Mouse (Mus musculus) hindbrain, embryonic 14.5 days (tissue): ENCODE results near the gene Uevld. TPM values are rescaled to one million over a fixed set of nuclear protein-coding genes. Genes with fewer than 3 reads are reported as not detected.
"Not testable (repeated sequence)": the region's sequence is repeated elsewhere in the genome, so short reads cannot be mapped to it uniquely, and the experiment has no call there.

Experiments
- ATAC-seq: fragments of 200-750 bp; cut with Nextera tagmentation; 2 replicates; pipeline ENCODE4 v1.8.0; 2017; ENCODE audit warnings: moderate number of reproducible peaks, mild to moderate bottlenecking, moderate TSS enrichment, moderate library complexity; ENCODE audit not compliant: low FRiP score
- DNase-seq: peaks from one replicate; pipeline ENCODE4 v3.0.0-alpha.2; 2015; ENCODE audit warnings: low spot score
- H3K27ac ChIP-seq: fragments of 300-500 bp; sonication (generic); 2 replicates; pipeline ENCODE4 v1.5.1; 2014; ENCODE audit warnings: mild to moderate bottlenecking, moderate library complexity
- H3K27me3 ChIP-seq: fragments of 300-500 bp; sonication (generic); 2 replicates; pipeline ENCODE4 v1.6.1; 2014; ENCODE audit warnings: mild to moderate bottlenecking, low read length, mixed read lengths; ENCODE audit not compliant: control insufficient read depth, insufficient read depth
- H3K36me3 ChIP-seq: fragments of 300-500 bp; sonication (generic); replicated peaks from 2 replicates; pipeline ENCODE4 v1.6.1; 2014; ENCODE audit not compliant: control insufficient read depth, insufficient read depth
- H3K4me1 ChIP-seq: fragments of 300-500 bp; sonication (generic); replicated peaks from 2 replicates; pipeline ENCODE4 v1.6.1; 2014; ENCODE audit warnings: antibody characterized with exemption, low read length, mixed read lengths; ENCODE audit not compliant: control insufficient read depth, insufficient read depth
- H3K4me2 ChIP-seq: fragments of 300-500 bp; sonication (generic); replicated peaks from 2 replicates; pipeline ENCODE4 v1.6.1; 2014; ENCODE audit warnings: mild to moderate bottlenecking, moderate library complexity
- H3K4me3 ChIP-seq: fragments of 300-500 bp; sonication (generic); replicated peaks from 2 replicates; pipeline ENCODE4 v1.5.1; 2014; ENCODE audit warnings: mild to moderate bottlenecking, low read length
- H3K9ac ChIP-seq: fragments of 300-500 bp; sonication (generic); 2 replicates; pipeline ENCODE4 v1.6.1; 2014
- H3K9me3 ChIP-seq: fragments of 300-500 bp; sonication (generic); 2 replicates; pipeline ENCODE4 v1.6.1; 2016; ENCODE audit warnings: low read length; ENCODE audit not compliant: control insufficient read depth
- WGBS: fragments of 180-500 bp; shearing (Covaris S2); extraction: QIAGEN DNeasy Blood & Tissue Kit; methylation state at CpG from one replicate; pipeline ENCODE4 v1.1.7; 2014; 5-methylcytosine and 5-hydroxymethylcytosine counted together
- polyA plus RNA-seq: library from polyadenylated mRNA; unstranded; fragments of >200 nt; fragmentation: Nextera tagmentation; extraction: Ambion mirVana; gene quantifications from 2 replicates; pipeline ENCODE4 v1.2.1, GENCODE M21; 2014

Uevld gene
- polyA plus RNA-seq, 1 experiment from 2014 or later, result 5.3 TPM

DNA sequence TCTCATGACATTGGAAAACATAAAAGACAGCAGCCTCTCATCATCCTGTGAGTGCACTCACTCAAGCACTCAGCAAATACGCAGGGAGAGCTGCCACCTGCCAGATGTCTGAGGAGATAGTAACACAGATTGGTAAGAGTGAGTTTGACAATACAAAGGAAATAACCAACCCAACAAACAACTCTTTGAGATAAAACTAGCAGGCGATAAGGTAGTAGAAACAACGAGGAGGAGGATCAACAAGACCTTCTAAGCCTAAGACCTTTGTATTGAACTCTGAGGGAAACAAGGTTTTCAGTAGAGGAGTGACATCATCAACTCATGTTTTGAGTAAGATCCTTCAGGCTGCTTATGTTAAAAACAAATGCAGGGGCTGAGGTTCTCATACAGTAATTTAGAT is 59.0 kb downstream of the Uevld start:
- 96% methylated on average over 3 of the region's 3 CpGs for WGBS
- H3K4me3 ChIP-seq, result no peak overlapping the region
- no peaks in the 10 kb centered on the region for H3K9me3 ChIP-seq
- ATAC-seq (no peak), DNase-seq (no peak)
- no peak overlapping the region for H3K9ac ChIP-seq
- peaks cover 97% of the 10 kb centered on the region for H3K36me3 ChIP-seq
- no peak overlapping the region for H3K4me2 ChIP-seq
- H3K4me1 ChIP-seq, result no peaks in the 10 kb centered on the region
- no peaks in the 10 kb centered on the region for H3K27me3 ChIP-seq
- H3K27ac ChIP-seq, result no peak overlapping the region

DNA sequence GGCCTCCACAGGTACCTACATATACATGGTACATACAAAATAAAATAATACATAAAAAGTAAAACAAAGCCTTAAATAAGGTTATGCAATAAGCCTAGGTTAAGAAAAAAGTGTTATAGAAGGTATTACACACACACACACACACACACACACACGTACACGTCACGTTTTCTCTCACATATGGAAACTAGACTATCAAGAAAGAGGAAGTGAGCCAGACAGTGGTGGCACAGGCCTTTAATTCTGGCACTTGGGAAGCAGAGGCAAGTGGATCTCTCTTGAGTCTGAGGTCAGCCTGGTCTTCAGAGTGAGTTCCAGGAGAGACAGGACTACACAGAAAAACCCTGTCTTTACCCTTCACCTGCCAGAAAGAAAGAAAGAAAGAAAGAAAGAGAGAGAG is 62.8 kb downstream of the Uevld start:
- no peak overlapping the region for H3K27ac ChIP-seq
- no peak for ATAC-seq
- WGBS, result 92% methylated on average over 3 of the region's 3 CpGs
- no peaks in the 10 kb centered on the region for H3K4me1 ChIP-seq
- DNase-seq, result no peak
- H3K9ac ChIP-seq, result no peak overlapping the region
- no peak overlapping the region for H3K4me3 ChIP-seq
- peaks cover 96% of the 10 kb centered on the region for H3K36me3 ChIP-seq
- no peaks in the 10 kb centered on the region for H3K9me3 ChIP-seq
- H3K27me3 ChIP-seq, result no peaks in the 10 kb centered on the region
- H3K4me2 ChIP-seq, result no peak overlapping the region

DNA sequence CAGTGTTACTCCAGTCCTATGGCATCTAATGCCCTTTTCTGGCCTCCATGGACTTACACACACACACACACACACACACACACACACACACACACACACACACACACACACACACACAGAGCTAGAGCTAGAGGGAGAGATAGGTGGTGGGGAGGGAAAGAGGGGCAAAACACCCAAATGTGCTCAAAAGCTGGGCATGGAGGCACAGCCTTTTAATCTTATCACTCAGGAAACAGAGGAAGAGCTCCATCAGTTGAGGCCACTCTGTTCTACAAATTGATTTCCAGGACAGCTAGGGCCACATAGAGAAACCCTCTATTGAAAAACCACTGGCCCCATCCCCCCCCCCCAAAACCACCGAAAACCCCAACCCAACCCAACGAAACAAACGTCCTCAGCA is 75.0 kb downstream of the Uevld start:
- ATAC-seq, result no peak
- Histone ChIP-seq H3K9ac (no peak overlapping the region), H3K4me3 (no peak overlapping the region), H3K9me3 (no peaks in the 10 kb centered on the region), H3K4me2 (no peak overlapping the region), H3K4me1 (no peaks in the 10 kb centered on the region), H3K36me3 (peaks cover 40% of the 10 kb centered on the region), H3K27ac (no peak overlapping the region), H3K27me3 (no peaks in the 10 kb centered on the region)
- 89% methylated on average over 3 of the region's 3 CpGs for WGBS
- DNase-seq, result no peak

DNA sequence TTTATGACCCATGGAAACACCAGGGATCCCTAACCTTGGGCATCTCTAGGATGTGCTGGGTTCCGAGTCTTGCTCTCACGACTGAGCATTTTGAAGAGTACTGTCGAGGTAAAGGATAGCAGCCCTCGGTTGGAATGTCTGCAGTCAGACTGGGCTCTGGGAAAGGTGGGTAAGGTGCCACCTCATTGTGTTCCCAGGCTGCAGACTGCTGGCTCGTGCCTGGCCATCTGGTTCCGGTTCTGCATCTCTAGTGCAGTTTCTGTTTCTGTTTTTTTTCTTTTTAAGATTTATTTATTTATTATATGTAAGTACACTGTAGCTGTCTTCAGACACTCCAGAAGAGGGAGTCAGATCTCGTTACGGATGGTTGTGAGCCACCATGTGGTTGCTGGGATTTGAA is 76.4 kb downstream of the Uevld start:
- H3K27me3 ChIP-seq, ATAC-seq, DNase-seq, H3K27ac ChIP-seq, H3K4me3 ChIP-seq, H3K9me3 ChIP-seq, H3K9ac ChIP-seq, H3K4me1 ChIP-seq, H3K4me2 ChIP-seq: not testable (repeated sequence)
- 91% methylated on average over 6 of the region's 8 CpGs for WGBS
- peaks cover 26% of the 10 kb centered on the region for H3K36me3 ChIP-seq

DNA sequence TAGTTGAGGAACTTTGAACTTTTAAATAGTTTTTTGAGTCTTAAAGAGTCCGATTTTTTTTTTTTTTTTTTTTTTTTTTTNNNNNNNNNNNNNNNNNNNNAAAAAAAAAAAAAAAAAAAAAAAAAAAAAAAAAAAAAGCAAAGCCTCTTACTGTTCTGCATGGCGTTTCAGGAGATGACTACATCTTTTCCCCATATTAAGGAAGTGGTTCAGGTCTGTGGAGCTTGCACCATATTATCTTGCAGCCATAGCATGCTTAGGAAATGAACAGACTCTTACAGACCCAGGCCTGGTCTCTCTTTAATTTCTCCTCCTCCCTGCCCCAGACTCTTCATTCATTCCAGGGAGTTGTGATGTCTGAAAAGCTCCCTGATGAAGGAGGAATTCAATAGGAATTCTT is 77.3 kb downstream of the Uevld start:
- Histone ChIP-seq H3K4me3 (no peak overlapping the region), H3K4me1 (no peaks in the 10 kb centered on the region), H3K9me3 (no peaks in the 10 kb centered on the region), H3K4me2 (no peak overlapping the region), H3K36me3 (peaks cover 17% of the 10 kb centered on the region), H3K9ac (no peak overlapping the region), H3K27me3 (no peaks in the 10 kb centered on the region), H3K27ac (no peak overlapping the region)
- WGBS, result 83% methylated on average over 2 of the region's 2 CpGs
- DNase-seq (no peak), ATAC-seq (no peak)

DNA sequence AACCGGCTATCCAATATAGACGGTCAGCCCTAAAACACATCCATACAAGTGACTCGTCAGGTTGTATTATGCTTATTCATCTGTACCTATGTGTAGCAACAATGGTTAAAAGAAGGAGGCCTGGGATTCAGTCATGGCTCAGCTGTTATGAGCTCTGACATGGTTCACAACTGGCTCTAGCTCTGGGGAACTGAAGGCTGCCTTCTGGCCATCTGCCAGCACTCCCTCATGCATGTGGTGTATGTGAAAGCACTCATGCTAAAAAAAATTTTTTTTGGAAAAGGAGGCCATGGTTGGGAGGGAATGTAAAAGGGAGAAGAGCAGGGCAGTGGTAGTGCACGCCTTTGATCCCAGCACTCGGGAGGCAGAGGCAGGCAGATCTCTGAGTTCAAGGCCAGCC is 78.5 kb downstream of the Uevld start:
- no peak for ATAC-seq
- no peak overlapping the region for H3K4me3 ChIP-seq

DNA sequence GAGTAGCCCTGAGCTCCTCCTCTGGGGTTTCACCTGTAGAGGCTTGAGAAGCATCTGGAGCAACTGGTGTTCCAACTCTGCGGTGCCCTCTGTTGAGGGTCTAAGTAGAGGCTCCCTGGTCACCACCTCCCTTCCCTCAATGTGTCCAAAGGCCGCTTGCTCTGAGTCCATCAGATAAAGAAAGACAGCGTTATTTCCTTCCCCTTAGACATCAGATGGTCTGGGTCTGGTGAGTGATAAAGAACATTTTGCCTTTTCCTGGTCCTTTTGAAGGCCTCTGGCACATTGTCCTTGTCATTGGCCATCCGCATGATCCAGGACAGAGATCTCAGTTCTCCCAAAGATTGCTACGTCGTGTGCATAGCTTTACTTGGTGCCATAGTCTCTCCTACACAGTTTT is 81.1 kb downstream of the Uevld start:
- Histone ChIP-seq H3K4me2 (no peak overlapping the region), H3K27me3 (no peaks in the 10 kb centered on the region), H3K4me3 (no peak overlapping the region), H3K4me1 (no peaks in the 10 kb centered on the region), H3K9ac (no peak overlapping the region), H3K36me3 (no peaks in the 10 kb centered on the region), H3K9me3 (no peaks in the 10 kb centered on the region), H3K27ac (no peak overlapping the region)
- WGBS, result 85% methylated on average over 6 of the region's 6 CpGs
- no peak for DNase-seq
- no peak for ATAC-seq

More for the DNA sequence above, 78.5 kb downstream of the Uevld start:
- H3K9ac ChIP-seq, result no peak overlapping the region
- H3K9me3 ChIP-seq, result no peaks in the 10 kb centered on the region
- H3K27ac ChIP-seq, result no peak overlapping the region
- 93% methylated on average over 5 of the region's 5 CpGs for WGBS
- H3K27me3 ChIP-seq, result no peaks in the 10 kb centered on the region
- no peaks in the 10 kb centered on the region for H3K4me1 ChIP-seq
- no peak for DNase-seq
- H3K4me2 ChIP-seq, result no peak overlapping the region
- H3K36me3 ChIP-seq, result peaks cover 8% of the 10 kb centered on the region

DNA sequence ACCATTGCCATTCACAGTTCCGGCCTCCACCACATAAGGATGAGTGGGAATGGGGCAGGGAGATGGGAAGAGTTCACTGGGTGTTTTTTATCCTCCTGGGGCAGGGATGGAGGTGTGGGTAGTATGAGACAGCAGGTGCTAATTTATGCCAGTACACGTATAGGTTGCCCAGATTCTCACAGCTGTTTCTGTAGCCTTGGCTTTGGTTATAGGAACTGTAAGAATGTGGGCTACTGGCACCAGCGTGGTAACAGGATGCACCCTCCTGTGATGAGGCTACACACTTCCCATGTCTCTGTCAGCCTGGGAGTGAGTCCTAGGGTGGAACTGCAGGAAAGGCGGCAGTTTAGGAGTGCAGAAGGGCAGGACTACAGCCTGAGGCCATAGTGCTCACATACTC is 81.5 kb downstream of the Uevld start:
- 78% methylated on average over 4 of the region's 4 CpGs for WGBS
- no peak for DNase-seq
- Histone ChIP-seq H3K4me2 (no peak overlapping the region), H3K4me1 (no peaks in the 10 kb centered on the region), H3K27ac (no peak overlapping the region), H3K4me3 (no peak overlapping the region), H3K27me3 (no peaks in the 10 kb centered on the region), H3K9ac (no peak overlapping the region), H3K9me3 (no peaks in the 10 kb centered on the region), H3K36me3 (no peaks in the 10 kb centered on the region)
- no peak for ATAC-seq

Other genes with a start within 250 kb of the Uevld start
- 16.6 and 16.8 TPM in 2 replicates for gene Saal1, start 247.8 kb downstream of the Uevld start, polyA plus RNA-seq
- gene Saa3, start 242.8 kb downstream of the Uevld start, polyA plus RNA-seq, result 0.08 TPM in 1 of 2 replicates, not detected in the other
- gene Saa4, start 225.9 kb downstream of the Uevld start, polyA plus RNA-seq, result not detected in 2 replicates
- not detected in 2 replicates for gene Saa1, start 215.5 kb downstream of the Uevld start, polyA plus RNA-seq
- gene Saa2, start 206.7 kb downstream of the Uevld start, polyA plus RNA-seq, result not detected in 2 replicates
- gene Hps5, start 162.5 kb downstream of the Uevld start, polyA plus RNA-seq, result 12.7 and 13.0 TPM in 2 replicates
- gene Gtf2h1, start 162.4 kb downstream of the Uevld start, polyA plus RNA-seq, result 36.1 and 43.8 TPM in 2 replicates
- 545 and 632 TPM in 2 replicates for gene Ldha, start 117.1 kb downstream of the Uevld start, polyA plus RNA-seq
- 0.19 and 0.29 TPM in 2 replicates for gene Ldhc, start 97.3 kb downstream of the Uevld start, polyA plus RNA-seq
- gene Tsg101, start 38.6 kb downstream of the Uevld start, polyA plus RNA-seq, result 362 and 374 TPM in 2 replicates
- not detected in 2 replicates for gene Gm9999, start 25.1 kb upstream of the Uevld start, polyA plus RNA-seq
- 7.7 and 8.0 TPM in 2 replicates for gene Spty2d1, start 49.9 kb upstream of the Uevld start, polyA plus RNA-seq
- gene Tmem86a, start 92.1 kb upstream of the Uevld start, polyA plus RNA-seq, result 21.0 and 22.1 TPM in 2 replicates
- 162 and 171 TPM in 2 replicates for gene Ptpn5, start 175.2 kb upstream of the Uevld start, polyA plus RNA-seq
- not detected in 2 replicates for gene Mrgpra6, start 246.4 kb upstream of the Uevld start, polyA plus RNA-seq